Mouse (Mus musculus): Measurements from ENCODE around the gene Hccs. TPM values are rescaled to one million over a fixed set of nuclear protein-coding genes. Genes with fewer than 3 reads are reported as not detected.
"Not testable (repeated sequence)": the region's sequence is repeated elsewhere in the genome, so short reads cannot be mapped to it uniquely, and the experiment has no call there.

The Hccs gene
- polyA plus RNA-seq (2015; fragmentation: Nextera tagmentation; extraction: Ambion mirVana), result 33.5 and 34.1 TPM in 2 replicates

GRCm38 (mm10) chrX:169319945-169320667 lies at the start of gene Hccs:
Gene Hccs, minus strand, starts transcription at chrX:169320372.
- H3K4me2 ChIP-seq, result peak within 1 kb of the TSS; percentile 59
- H3K4me3 ChIP-seq, result peak within 1 kb of the TSS; percentile 57
- H3K9ac ChIP-seq, result peak within 1 kb of the TSS; percentile 78
- 0 out of 2 replicates have a peak, but pooled peaks cover 3% of the 10 kb centered on the region for H3K36me3 ChIP-seq
- H3K4me1 ChIP-seq, result no peaks in the 10 kb centered on the region
- H3K9me3 ChIP-seq, result no peaks in the 10 kb centered on the region
- peaks cover 14% of the 10 kb centered on the region; the same call in 1 of the 2 replicates for H3K27me3 ChIP-seq
- WGBS, result 25% methylated on average over 88 of the region's 97 CpGs
- peak; percentile 99 for ATAC-seq (ENCODE audit: insufficient number of reproducible peaks, insufficient read depth, low FRiP score, low TSS enrichment, low read depth)
- H3K27ac ChIP-seq, result peak within 1 kb of the TSS; percentile 71

GRCm38 (mm10) chrX:169357146-169357772 lies 37.1 kb upstream of the Hccs start:
- ATAC-seq (ENCODE audit: insufficient number of reproducible peaks, insufficient read depth, low FRiP score, low TSS enrichment, low read depth), result no peak
- 63% methylated on average over 4 of the region's 4 CpGs for WGBS

GRCm38 (mm10) chrX:169338213-169338612 lies 18.0 kb upstream of the Hccs start:
- Histone ChIP-seq H3K9ac (no peak overlapping the region), H3K36me3 (no peaks in the 10 kb centered on the region), H3K4me1 (no peaks in the 10 kb centered on the region), H3K9me3 (no peaks in the 10 kb centered on the region), H3K27ac (no peak overlapping the region), H3K4me3 (no peak overlapping the region), H3K4me2 (no peak overlapping the region), H3K27me3 (peaks cover 2% of the 10 kb centered on the region)
- 61% methylated on average over 3 of the region's 3 CpGs for WGBS
- no peak for ATAC-seq (ENCODE audit: insufficient number of reproducible peaks, insufficient read depth, low FRiP score, low TSS enrichment, low read depth)

More at GRCm38 (mm10) chrX:169357146-169357772, 37.1 kb upstream of the Hccs start:
- H3K27ac ChIP-seq, result no peak overlapping the region
- H3K4me2 ChIP-seq, result no peak overlapping the region
- no peaks in the 10 kb centered on the region for H3K36me3 ChIP-seq
- peaks cover 3% of the 10 kb centered on the region; the same call in 1 of the 2 replicates for H3K27me3 ChIP-seq
- H3K4me3 ChIP-seq, result no peak overlapping the region
- H3K4me1 ChIP-seq, result no peaks in the 10 kb centered on the region
- no peak overlapping the region for H3K9ac ChIP-seq
- H3K9me3 ChIP-seq, result no peaks in the 10 kb centered on the region

GRCm38 (mm10) chrX:169337559-169337958 lies 17.4 kb upstream of the Hccs start:
- Histone ChIP-seq H3K36me3 (no peaks in the 10 kb centered on the region), H3K27ac (no peak overlapping the region), H3K9me3 (no peaks in the 10 kb centered on the region), H3K4me1 (no peaks in the 10 kb centered on the region), H3K4me2 (no peak overlapping the region), H3K4me3 (no peak overlapping the region), H3K9ac (no peak overlapping the region), H3K27me3 (peaks cover 8% of the 10 kb centered on the region)
- no peak for ATAC-seq (ENCODE audit: insufficient number of reproducible peaks, insufficient read depth, low FRiP score, low TSS enrichment, low read depth)

DNA sequence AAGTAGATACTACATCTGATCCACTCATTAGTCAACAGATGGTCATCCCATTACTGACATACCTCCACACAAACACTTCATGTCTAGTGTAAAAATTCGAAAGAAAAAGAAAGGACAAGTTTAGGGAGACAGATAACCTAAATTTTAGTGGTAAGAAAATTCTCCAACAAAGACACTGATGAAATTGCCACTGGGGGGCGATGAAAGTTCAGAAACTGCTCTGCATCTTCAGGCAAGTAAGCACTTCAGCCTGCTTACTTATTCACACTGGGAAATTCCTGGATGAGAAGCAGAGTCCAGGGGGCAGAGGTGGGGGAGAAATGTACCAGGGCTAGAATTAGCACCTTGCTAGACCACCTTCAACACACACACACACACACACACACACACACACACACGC lies 12.1 kb upstream of the Hccs start:
- no peak overlapping the region for H3K4me2 ChIP-seq
- H3K9ac ChIP-seq, result no peak overlapping the region
- ATAC-seq (ENCODE audit: insufficient number of reproducible peaks, insufficient read depth, low FRiP score, low TSS enrichment, low read depth), result no peak
- H3K9me3 ChIP-seq, result no peaks in the 10 kb centered on the region
- peaks cover 11% of the 10 kb centered on the region for H3K27me3 ChIP-seq
- H3K4me3 ChIP-seq, result no peak overlapping the region
- no peak overlapping the region for H3K27ac ChIP-seq
- H3K36me3 ChIP-seq, result no peaks in the 10 kb centered on the region
- no peaks in the 10 kb centered on the region for H3K4me1 ChIP-seq
- 32% methylated on average over 3 of the region's 3 CpGs for WGBS

- Histone ChIP-seq H3K9ac (no peak overlapping the region), H3K9me3 (no peaks in the 10 kb centered on the region), H3K27ac (no peak overlapping the region), H3K4me2 (no peak overlapping the region), H3K4me1 (no peaks in the 10 kb centered on the region), H3K36me3 (no peaks in the 10 kb centered on the region), H3K27me3 (peaks cover 7% of the 10 kb centered on the region), H3K4me3 (no peak overlapping the region)
- no peak for ATAC-seq (ENCODE audit: insufficient number of reproducible peaks, insufficient read depth, low FRiP score, low TSS enrichment, low read depth)
- WGBS, result 78% methylated on average over 3 of the region's 3 CpGs
Observed at GRCm38 (mm10) chrX:169325929-169326595, 5.9 kb upstream of the Hccs start.

DNA sequence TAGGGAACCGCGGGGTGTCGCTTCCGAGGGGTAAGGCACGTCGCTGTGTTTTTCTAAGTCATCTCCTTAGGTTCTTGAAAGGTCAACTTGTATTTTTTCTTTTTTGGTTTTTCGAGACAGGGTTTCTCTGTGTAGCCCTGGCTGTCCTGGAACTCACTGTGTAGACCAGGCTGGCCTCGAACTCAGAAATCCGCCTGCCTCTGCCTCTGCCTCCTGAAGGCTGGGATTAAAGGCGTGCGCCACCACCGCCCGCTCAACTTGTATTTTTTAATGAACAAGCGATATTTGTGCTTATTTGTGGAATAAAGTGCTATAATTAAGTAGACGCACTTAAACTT lies 465 bp upstream of the Hccs start:
- 40% methylated on average over 15 of the region's 15 CpGs for WGBS
- H3K9me3 ChIP-seq; ATAC-seq (ENCODE audit: insufficient number of reproducible peaks, insufficient read depth, low FRiP score, low TSS enrichment, low read depth); H3K27ac ChIP-seq; H3K4me1 ChIP-seq; H3K9ac ChIP-seq; H3K36me3 ChIP-seq: not testable (repeated sequence)
- H3K4me3 ChIP-seq, result peak overlapping the region; percentile 57
- H3K4me2 ChIP-seq, result peak overlapping the region; percentile 40
- H3K27me3 ChIP-seq, result peaks cover 14% of the 10 kb centered on the region; the same call in 1 of the 2 replicates

- 58% methylated on average over 12 of the region's 12 CpGs for WGBS
- H3K36me3 ChIP-seq, result 0 out of 2 replicates have a peak, but pooled peaks cover 3% of the 10 kb centered on the region
- H3K4me3 ChIP-seq, result peak overlapping the region; percentile 57
- H3K9ac ChIP-seq, result peak overlapping the region; percentile 78
- ATAC-seq (ENCODE audit: insufficient number of reproducible peaks, insufficient read depth, low FRiP score, low TSS enrichment, low read depth), result no peak
- no peaks in the 10 kb centered on the region for H3K9me3 ChIP-seq
- no peak overlapping the region for H3K27ac ChIP-seq
- no peaks in the 10 kb centered on the region for H3K4me1 ChIP-seq
- peak overlapping the region; percentile 59 for H3K4me2 ChIP-seq
- H3K27me3 ChIP-seq, result peaks cover 14% of the 10 kb centered on the region; the same call in 1 of the 2 replicates
Observed at GRCm38 (mm10) chrX:169319066-169319760, 959 bp downstream of the Hccs start.

- Histone ChIP-seq H3K9ac (no peak overlapping the region), H3K4me3 (no peak overlapping the region), H3K4me2 (no peak overlapping the region), H3K27me3 (peaks cover 8% of the 10 kb centered on the region), H3K27ac (no peak overlapping the region), H3K36me3 (peaks cover 4% of the 10 kb centered on the region; the same call in 1 of the 2 replicates), H3K4me1 (no peaks in the 10 kb centered on the region), H3K9me3 (no peaks in the 10 kb centered on the region)
- no peak for ATAC-seq (ENCODE audit: insufficient number of reproducible peaks, insufficient read depth, low FRiP score, low TSS enrichment, low read depth)
- WGBS, result 90% methylated on average over 3 of the region's 3 CpGs
Observed at GRCm38 (mm10) chrX:169308559-169308958, 11.6 kb downstream of the Hccs start.

DNA sequence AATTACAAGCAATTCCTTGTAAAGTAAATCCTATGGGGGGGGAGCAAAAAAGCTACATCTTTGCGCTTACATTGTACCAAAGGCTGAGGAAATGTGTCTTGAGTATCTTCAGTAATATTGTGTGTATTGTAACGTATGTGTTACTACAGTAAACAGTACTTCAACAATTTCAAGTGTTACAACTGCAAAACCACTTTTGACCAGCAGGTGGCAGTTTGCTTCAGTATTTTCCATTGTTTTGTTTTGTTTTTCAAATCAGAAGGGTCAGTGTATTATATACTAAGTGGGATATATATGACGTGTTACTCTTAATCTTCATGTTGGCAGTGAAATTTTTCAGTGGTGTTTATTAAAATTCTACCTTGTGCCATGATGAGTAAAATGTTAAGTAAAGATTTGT lies 16.2 kb downstream of the Hccs start:
- H3K27me3 ChIP-seq, result peaks cover 3% of the 10 kb centered on the region
- H3K36me3 ChIP-seq, result no peaks in the 10 kb centered on the region
- no peak for ATAC-seq (ENCODE audit: insufficient number of reproducible peaks, insufficient read depth, low FRiP score, low TSS enrichment, low read depth)
- no peaks in the 10 kb centered on the region for H3K9me3 ChIP-seq
- 49% methylated on average over 3 of the region's 3 CpGs for WGBS
- H3K4me3 ChIP-seq, result no peak overlapping the region
- no peak overlapping the region for H3K27ac ChIP-seq
- H3K4me1 ChIP-seq, result no peaks in the 10 kb centered on the region
- H3K9ac ChIP-seq, result no peak overlapping the region
- H3K4me2 ChIP-seq, result no peak overlapping the region

DNA sequence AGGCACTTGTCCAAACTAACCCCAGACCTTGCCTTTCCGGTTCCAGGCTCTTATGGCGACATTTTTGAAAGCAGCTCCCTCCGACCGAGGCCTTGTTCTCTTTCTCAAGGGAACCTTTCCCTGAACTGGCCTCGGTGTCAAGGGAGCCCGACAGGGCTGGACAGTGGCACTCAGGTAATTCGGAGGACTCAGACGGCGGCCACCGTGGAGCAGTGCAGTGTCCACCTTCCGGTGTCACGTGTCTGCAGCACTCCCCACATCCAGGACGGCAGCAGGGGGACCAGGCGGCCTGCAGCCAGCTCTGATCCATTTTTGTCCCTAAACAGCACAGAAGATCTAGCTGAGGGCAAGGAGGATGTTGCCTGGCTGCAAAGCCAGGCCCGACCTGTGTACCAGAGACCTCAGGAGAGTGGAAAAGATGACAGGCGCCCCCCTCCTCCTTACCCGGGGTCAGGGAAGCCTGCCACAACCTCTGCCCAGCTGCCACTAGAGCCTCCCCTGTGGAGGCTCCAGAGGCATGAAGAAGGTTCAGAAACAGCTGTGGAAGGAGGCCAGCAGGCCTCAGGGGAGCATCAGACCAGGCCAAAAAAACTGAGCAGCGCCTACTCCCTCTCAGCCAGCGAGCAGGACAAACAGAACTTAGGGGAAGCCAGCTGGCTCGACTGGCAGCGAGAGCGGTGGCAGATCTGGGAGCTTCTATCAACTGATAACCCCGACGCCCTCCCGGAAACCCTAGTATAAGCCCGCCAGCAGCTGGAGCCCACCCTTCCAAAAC lies 17.7 kb downstream of the Hccs start:
- Histone ChIP-seq H3K36me3 (no peaks in the 10 kb centered on the region), H3K27ac (no peak overlapping the region), H3K4me3 (no peak overlapping the region), H3K9me3 (no peaks in the 10 kb centered on the region), H3K4me1 (no peaks in the 10 kb centered on the region), H3K4me2 (no peak overlapping the region), H3K27me3 (peaks cover 3% of the 10 kb centered on the region), H3K9ac (no peak overlapping the region)
- no peak for ATAC-seq (ENCODE audit: insufficient number of reproducible peaks, insufficient read depth, low FRiP score, low TSS enrichment, low read depth)
- 57% methylated on average over 26 of the region's 26 CpGs for WGBS

Data from embryonic facial prominence, embryonic 13.5 days (tissue).